Mouse (Mus musculus) lung, adult 18-20 months (tissue): ENCODE results near the gene Llph.
A peak's percentile ranks its signal among the peaks of the same experiment; 100 is the strongest.

Experiments
- DNase-seq, 2 experiments: peaks; one replicate each; pipeline ENCODE4 v3.0.0; 2022; ENCODE audit warnings: mixed read lengths in 2 of 2

Gene Llph

DNA sequence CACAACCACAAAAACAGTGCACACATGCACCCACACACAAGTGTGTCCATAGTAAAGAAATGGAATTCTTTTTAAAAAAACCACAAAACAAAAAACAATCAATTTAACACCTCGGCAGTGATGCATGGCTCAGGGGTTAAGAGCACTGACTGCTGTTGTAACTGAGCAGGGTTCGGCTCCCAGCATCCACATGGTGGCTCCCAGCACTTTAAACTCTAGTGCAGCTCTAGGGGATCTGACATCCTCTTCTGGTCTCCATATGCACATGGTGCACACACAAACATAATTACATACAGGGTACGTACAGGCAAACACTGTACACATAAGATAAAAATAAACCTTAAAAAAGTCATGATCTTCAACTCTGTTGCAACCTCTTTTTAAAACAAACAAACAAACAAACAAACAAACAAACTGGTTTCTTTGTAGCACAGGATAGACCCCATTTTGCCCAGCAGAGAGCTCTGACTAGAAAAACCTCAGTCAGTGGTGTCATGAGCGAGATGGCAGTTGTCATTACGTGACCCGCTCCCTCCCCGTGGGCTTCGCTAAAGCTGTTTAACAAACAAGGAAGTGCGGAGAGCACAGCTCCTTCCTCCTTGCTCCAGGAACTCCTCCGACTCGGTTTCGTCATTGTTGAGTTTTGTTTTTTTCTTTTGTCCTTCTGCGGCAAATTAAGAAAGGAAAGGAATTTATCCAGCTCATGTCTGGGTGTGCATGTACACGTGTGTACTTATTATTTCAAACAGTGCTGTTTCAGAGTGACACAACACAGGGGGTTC is 7.1 kb upstream of the Llph start:
- peak; percentile 47 to 70 for DNase-seq

DNA sequence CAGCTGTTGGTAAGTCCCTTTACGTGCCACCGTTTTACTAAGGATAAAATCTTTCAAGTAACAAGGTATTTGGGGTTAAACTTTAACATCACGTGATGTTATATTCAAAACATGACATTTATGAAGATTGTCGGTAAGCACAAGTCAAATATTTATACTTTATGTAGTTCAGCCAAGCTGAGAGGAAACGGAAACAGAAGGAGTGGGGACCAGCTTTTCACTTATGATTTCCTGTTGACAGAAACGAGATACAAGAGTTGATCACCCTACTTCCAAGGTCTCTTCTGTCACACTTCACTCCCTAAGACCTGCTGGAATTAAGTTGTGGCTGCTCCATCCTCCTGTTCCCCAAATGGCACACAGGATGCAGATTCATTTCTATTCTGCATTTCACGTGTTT is 6.1 kb upstream of the Llph start:
- DNase-seq, result no peak

DNA sequence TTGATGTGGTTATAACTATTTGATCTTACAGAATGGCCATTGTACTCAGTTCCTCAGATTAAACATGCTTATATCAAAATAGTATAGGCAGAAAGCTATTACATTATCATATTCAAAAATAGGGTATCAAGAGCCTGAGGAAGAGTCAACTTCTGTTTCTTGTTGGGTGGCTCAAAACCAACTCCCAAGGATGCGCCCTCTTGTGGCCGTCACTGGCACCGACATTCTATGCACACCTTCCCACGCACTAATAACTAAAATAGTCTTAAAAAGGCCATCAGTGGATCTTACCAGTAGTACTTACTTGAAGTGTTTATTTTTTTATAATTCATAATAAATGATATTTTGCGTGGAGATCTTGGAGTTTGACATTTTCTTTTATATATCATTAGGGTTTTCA is 4.8 kb downstream of the Llph start:
- DNase-seq, result peak; percentile 55 to 60

DNA sequence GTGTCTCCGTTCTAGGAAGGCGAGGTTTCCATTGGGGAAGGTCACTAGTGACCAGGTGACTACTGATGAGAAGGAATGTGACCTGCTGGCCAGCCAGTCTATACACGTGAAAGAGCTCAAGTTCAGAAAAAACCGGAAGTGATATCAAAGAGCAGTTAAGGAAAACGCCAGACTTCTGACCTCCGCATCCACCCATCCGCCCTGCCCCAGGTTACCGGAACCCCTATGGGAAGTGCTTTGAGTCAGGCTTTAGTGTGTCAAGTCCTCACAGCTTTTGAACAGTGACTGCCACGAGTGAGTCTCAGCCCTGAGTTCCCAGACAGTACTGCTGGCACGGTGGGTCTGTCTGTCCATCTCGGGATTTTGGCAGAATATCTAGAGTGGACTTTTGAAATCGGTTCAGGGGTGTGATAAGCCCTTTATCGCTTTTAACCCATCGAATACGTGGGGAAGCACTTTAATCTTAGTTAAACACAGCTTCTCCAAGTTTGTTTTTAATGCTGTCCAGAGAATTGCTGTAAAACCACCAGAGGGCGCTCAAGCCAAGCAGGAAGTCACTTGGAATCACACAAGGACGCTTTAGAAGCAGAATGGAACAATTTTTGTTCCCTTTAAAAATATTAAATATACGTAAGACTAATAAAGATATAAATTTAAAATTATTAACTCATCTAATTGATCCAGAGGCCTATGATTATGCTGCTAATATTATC is 6.9 kb downstream of the Llph start:
- peak; percentile 37 to 47 for DNase-seq

DNA sequence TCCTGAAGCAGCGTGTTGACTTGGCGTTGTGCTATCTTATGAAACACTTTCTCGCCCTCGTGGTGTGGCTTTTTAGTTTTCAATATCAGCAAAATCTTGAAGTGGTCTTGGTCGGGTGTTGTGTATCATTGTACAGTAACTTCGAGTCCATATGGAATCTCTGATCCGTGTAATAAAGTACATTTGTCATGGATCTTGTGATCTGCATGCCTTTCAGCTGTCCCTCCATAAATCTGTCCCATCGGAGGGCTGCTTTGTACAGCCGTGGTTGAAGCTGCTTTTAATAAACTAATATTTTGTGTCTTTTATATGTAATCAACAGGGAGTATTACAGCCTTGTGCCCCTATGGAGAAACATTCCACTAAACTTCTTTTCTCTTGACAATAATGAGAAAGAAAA is 10.0 kb downstream of the Llph start:
- no peak for DNase-seq

DNA sequence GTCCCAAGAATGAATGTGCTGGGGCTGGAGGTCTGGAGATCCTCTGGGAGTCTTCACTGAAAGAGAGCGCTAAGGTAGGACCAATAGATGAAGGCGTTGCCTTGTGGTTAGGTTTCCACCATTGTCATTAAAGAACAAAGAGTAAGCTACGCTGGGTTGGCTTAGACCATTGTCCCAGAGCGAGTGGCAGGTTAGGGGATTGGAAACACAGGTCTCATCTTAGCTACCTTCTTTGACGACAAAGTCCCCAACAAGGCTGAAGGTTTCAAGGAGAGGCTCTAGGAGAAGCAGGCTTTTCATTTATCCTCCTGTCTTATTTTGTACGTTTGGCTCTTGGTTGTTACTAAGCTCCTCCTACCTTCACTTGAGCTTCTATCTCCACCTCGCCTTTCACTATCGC is 11.4 kb downstream of the Llph start:
- no peak for DNase-seq

DNA sequence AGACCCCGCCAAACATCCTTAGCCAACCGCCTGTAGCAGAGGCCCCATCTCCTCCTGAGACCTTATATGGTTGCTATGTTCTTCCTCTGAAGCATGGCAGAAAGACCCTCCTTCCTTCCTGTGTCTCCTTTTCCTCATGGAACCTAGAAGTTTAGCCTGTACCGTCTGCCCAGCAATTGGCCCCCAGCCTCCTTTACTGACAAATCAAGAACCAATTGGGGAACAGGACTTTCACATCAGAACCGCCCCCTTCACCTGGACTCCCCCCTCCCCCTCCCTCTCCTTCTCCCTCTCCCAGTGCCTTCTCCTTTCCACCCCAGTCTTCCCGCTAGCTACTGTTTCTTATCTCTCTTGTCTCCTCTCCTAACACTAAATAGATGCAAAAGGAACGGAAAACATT is 12.6 kb downstream of the Llph start:
- no peak for DNase-seq

DNA sequence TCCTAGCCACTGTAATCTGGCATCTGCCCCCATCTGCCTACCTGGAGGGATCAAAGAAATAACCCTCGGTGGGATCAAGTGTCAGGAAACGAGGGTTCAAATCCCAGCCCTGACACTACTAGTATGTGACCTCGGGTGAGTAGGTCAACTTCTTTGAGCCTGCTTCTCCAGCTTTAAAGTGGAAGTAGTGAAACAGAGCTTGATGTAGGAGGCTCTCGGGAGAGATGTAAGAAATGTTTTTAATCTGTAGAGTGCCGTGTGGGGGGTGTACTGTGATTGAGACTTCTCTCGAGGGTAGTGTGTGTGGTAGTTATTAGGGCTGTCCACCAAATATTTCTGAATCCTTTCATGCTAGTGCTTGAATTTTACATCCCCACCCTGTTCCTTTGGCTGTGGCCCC is 15.6 kb downstream of the Llph start:
- no peak for DNase-seq

DNA sequence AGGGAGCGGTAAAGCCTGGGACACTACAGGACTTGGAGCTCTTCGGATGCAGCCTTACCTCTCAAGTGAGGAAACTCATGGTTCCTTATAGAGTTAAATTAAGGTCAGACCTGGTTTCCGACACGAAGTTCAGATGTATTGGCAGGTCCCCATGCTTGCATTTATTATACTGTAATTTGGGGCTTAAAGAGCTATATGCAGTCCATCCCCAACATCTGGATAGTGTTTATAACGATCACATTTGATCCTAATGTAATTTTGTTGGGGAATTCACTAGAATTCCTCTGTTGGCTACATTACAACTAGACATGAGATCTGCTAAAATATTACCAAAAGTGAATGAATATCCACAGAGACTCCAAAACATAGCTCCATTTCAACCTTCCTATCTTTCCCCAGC is 18.8 kb downstream of the Llph start:
- no peak for DNase-seq

DNA sequence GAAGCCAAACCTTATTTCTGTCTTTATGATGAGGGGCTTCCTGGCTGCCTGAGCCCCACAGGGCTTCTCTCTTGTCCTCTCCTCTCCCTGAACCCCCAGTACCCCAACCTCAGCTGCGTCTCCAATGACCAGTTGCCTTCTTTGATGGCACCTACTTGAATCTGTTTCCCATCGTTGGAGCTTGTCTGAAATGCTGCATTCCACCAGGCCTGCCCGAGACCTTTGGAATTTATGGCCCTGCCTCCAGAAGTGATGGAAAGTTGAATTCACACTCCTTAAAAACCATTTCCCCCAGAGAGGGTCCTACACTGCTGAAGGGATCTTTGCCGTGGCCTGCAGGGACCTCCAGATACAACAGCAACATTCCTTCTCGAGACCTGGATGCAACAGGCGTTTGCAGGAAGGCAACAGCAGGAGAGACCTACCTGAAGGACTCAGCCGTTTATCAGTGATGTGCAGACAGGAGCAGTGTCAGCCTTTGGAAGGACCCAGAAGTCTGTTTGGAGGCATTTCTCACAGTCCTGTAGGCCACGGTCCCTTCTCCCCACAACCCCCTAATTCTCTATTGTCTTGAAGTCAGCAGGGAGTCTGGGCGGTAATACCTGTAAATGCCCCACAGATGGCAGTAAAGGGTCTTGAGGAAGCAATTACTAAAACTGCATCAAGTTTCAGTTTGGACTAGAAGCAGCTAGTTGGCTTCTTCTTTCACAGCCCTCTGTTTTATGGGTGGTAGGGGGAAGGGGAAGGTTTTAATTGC is 20.3 kb downstream of the Llph start:
- peak; percentile 25 to 41 for DNase-seq

DNA sequence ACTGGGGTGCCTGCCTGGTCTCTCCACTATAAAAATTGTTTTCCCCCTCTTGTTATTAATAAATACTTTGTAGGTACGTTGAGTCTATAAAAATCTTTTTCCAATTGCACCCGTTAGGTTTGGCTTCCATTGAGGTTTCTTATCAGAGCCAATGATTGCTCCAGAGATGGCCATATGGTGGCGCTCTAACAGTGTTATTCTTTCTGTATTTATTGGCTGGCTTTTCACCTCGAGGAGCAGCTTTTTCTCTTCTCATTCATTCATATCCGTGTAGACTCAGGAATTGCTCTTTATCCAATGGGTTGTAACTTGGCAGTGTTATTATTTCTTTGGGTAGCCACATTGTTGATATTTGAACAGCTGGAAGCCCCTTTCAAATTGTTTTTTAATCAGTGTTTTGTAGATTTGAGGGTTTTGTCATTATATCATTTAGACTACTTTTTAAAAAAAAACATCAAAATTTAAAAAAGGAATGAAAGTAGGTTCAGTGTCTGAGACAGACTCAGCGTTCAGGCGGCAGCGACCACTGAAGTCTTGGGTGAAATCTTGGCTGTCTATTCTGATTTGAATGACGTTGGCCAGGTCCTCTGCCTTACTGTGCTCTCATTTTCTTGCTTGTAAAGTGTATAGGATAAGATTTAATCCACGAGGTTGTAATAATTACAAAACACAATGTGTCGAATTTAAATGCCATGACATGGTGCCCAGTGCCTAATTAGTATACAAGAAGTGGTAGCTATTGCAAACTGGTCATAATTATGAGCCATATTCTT is 24.2 kb downstream of the Llph start:
- no peak for DNase-seq

DNA sequence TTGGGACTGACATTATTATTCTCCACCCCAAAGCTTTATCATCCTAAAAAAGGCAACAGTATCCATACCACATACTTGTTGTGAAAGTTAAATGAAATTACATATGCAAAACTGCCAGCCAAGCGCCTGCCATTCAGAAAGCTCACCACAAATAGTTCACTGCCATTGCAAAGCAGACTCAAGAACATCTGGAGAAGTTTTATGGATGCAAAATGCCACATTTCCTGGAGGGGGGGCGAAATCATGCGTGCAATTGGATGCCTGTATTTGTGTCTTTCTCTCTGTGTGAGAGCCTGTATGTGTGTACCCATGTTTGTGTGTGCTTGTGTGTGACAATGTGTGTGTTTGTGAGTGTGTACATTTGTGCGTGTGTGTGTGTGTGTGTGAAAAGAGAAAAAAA is 24.9 kb downstream of the Llph start:
- no peak for DNase-seq

DNA sequence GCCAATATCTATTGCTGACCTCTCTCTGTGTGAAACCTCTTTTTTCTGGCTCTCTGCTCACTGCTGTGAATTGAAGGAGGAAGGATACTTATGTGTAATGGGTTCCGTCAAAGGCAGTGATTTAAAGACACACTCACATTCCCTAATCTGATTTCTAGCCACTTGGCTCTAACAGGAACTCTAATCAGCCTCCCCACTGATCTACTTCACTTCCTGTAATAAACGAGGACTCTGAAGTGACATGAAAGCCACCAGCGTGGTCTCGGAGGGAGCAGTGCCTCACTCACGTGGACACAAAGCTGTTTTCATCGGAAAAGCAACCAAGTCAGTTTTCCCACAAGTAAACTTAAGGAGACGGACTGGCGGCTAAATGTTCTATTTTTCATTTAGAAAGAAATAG is 25.9 kb downstream of the Llph start:
- no peak for DNase-seq

DNA sequence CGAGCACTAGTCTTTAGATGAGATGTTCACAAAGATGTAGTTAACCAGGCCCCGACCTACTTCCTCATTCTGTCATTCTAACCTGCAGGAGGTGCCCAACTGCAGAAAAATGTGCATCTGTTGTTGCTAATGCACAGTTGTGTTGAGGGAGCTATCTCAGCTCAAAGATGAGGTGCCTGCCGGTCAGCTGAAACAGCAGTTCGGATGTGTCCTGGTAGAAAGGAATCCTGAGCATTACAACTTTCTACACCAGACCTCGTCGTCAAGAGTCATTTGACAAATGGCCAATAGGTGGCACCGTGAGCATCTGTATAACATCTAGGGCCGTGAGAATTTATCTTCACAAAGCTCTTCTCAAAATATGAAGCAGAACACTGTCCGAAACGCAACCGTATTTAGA is 30.4 kb downstream of the Llph start:
- DNase-seq, result peak in 1 of 2 experiments; percentile 19

DNA sequence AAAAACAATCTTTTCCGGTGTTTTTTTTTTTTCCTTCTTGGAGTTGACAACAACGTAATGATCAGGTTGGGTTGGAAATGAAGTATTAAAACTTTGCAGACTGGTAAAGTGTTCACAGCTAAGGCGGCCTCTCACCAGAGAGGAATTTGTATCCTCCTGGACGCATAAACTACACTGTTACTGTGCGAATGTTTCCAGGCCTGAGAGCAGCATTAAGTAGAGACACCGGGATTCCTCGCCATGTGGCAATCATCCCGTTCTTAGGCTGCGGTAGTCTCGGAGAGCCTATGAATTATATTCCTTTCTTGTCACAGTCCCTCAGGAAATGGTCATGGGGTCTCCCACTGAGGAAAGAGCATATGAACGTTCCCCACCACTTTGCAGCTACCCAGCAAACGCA is 40.9 kb downstream of the Llph start:
- DNase-seq, result no peak

DNA sequence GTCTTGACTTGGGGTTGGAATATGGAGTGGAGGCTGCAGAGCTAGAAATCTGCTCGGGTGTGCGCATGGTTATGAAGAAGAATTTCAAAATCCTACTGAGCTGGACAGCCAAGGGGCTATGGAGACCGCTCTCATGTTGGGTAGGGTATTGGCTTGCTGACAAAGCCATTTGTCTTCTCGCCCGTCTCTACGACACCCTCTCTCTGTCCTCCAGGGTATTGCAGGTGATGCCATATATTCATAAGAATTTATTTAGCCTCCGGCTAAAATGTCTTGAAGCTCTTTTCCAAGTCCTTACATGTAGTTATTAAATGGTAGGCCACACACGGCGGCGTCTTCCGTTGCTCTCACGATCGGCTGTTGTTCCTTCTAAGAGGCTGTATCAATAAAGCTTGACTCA is 43.1 kb downstream of the Llph start:
- DNase-seq, result no peak

DNA sequence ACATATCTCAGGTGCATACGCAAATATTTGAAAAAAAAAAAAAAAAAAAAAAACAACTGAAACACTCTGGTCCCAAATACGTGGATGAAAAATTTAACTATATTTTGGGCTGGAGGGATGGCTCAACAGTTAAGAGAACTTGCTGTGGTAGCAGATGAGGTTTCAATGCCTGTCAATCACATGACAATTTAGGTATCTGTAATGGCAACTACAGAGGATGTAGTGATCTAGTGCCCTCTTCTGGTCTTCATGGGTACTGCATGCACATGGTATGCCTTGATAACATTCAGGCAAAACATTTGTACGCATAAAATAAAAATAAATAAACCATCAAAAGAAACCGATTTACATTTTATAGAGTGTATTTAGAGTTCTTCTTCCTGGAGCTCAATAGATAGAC is 43.9 kb downstream of the Llph start:
- DNase-seq, result peak in 1 of 2 experiments; percentile 26

DNA sequence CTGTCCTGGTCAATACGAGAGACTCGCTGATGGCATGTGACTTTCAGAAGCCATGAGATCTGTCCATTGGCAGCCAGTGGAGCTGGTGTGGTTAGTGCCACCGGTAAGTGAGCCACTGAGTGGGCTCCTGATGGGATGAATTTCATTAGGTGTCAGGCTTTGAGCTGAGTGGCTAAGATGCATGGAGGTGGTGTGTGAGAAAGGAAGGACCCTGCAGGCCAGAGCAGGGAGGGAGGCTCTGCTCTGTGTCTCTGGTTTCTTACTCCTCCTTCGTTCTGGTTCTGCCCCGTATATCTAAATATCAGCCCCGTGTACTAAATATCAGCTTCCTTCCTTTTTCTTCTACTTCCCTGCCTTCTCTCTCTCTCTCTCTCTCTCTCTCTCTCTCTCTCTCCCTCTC is 44.4 kb downstream of the Llph start:
- DNase-seq, result no peak

DNA sequence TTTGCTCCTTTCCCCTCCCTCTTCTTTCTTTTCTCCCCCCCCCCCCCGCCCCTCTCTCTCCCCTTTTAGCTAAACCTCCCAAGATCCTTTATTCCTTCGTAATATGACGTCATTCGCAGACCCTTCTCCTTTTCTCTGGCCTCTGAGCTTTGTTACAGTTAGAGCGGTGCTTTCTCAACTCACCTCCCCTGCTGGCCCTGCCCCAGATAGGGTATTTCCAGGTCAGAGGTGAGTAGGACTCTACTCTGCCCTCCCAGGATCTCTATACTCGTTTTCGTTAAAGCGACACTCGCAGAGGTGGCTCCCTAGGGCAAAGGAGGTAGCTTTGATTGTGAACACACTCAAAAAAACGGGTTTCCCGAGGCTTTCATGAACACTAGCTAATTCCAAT is 45.0 kb downstream of the Llph start:
- DNase-seq, result no peak

DNA sequence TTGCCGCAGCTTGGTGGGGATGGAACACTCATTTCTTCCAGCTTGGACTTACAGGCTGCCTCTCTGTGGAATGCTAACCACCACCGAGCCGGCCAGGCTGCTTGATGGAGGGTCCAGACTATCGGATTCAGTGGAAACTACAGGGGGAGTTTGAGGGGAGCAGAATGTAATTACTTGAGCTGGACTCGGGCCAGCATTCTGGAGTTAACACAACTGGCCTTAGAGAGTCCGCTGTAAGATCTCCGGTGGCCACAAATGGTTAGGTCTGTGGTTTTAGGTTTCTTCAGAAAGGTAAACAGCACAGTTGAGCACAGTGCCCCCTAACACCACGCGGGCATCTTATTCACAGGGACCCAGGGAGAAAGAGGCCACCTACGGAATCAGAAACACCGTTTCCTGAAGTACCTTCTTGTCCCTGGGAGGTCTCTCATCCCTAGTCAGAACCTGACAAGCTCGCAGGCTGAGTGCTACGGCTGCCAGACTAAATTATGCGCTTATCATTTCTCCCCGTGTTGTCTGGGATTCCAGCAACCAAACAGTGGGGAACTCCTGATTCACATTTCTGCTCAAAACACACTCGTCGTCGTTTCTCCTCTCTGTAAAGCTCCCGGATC is 45.5 kb downstream of the Llph start:
- DNase-seq, result no peak

DNA sequence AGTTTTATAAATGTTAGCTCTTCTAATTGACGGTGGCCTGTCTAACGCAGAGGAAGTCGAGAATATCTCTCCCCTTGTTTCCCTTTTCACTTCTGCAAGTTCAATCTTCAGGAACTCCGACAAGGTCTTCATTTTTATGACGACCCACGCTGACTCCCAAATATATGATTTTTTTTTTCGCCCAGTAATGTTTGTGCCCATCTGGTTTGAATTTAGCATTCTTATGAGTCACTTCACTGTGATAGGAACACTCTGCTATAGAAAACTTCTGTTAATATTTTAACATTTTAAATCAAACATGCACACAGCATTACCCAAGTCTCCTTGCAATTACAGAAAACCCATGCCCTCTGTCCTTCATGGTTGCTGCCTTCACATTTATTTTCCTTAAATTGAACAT is 46.5 kb downstream of the Llph start:
- DNase-seq, result no peak

DNA sequence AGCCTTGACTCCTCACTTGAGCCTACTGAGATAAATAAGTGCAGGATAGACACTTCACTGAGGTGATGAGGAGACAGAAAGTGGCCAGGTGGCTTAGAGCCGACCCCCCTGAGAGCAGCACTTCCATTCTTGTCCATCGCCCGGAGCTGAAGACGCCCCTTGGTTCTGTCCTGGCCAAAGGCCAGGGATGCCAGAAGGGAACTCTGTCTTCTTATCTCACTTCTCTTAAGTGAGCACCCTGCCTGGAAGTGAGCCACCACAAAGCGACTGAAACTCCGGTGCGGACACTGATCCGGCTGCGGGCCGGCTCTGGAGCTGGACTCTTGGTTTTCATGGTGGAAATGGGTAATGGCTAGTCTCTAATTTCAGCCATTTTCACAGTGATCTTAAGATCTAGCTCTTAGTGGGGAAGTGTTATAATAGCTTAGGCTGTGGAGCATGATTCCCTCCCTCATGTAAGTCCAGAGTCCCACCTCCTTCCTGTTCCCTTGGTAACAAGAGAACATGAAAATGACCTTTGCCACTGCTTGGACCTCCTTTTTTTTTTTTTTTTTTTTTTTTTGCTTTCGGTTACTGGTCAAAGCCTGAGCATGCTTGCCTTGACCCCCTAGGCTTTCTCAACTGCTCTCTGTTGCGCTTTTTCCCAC is 52.7 kb downstream of the Llph start:
- DNase-seq, result no peak
